Mouse (Mus musculus) embryonic fibroblast, embryonic 13.5 days (primary cell): Measurements from ENCODE around the gene Nop10. TPM values are rescaled to one million over a fixed set of nuclear protein-coding genes. Genes with fewer than 3 reads are reported as not detected.
A peak's percentile ranks its signal among the peaks of the same experiment; 100 is the strongest.

Experiments
- H3K27ac ChIP-seq: 2 replicates; pipeline ENCODE4 v1.5.1; 2012; ENCODE audit warnings: low read length, control low read depth, inconsistent platforms; ENCODE audit not compliant: insufficient read depth
- H3K4me1 ChIP-seq: 2 replicates; pipeline ENCODE4 v1.6.1; 2011; ENCODE audit warnings: low read length; ENCODE audit not compliant: control insufficient read depth, insufficient read depth
- H3K4me3 ChIP-seq: 2 replicates; pipeline ENCODE4 v1.5.1; 2011; ENCODE audit warnings: mild to moderate bottlenecking, control low read depth, low read length; ENCODE audit not compliant: insufficient read depth
- CTCF ChIP-seq: IDR thresholded peaks from 2 replicates; pipeline ENCODE4 v1.5.1; 2011; ENCODE audit warnings: mild to moderate bottlenecking, control low read depth, low read length, moderate library complexity, borderline replicate concordance; ENCODE audit not compliant: insufficient read depth
- POLR2A ChIP-seq: IDR thresholded peaks from 2 replicates; pipeline ENCODE4 v1.6.1; 2011; ENCODE audit warnings: low read depth, mild to moderate bottlenecking, control low read depth, low read length, moderate library complexity
- polyA plus RNA-seq: library from polyadenylated mRNA; stranded (reverse); fragments of >200 nt; gene quantifications from 2 replicates; pipeline ENCODE4 v1.2.4, GENCODE M21; 2011; ENCODE audit warnings: low read depth; ENCODE audit not compliant: missing spikeins, insufficient read length

Nop10 gene
- polyA plus RNA-seq, 1 experiment = 70.7 TPM

GRCm38 (mm10) chr2:112264364-112264763, 2.6 kb downstream of the Nop10 start:
- H3K4me1 ChIP-seq = 0 out of 2 replicates have a peak, but pooled peaks cover 3% of the 10 kb centered on the region
- no peak overlapping the region for H3K4me3 ChIP-seq
- no peak overlapping the region for H3K27ac ChIP-seq
- no peak for TF ChIP-seq CTCF
- TF ChIP-seq POLR2A = no peak

- no peak for TF ChIP-seq CTCF
- peak; percentile 49 for TF ChIP-seq POLR2A
- Histone ChIP-seq H3K4me3 (peak within 1 kb of the TSS; percentile 72), H3K4me1 (peaks cover 3% of the 10 kb centered on the region; the same call in 1 of the 2 replicates), H3K27ac (no peak within 1 kb of the TSS)
Measured at GRCm38 (mm10) chr2:112265448-112266241, 3.9 kb downstream of the Nop10 start, which contains the start of gene Slc12a6. Gene Slc12a6 (plus strand): TSS chr2:112265825.

GRCm38 (mm10) chr2:112266242-112266592, 4.5 kb downstream of the Nop10 start, which contains the start of gene Gm21985:
Gene Gm21985 (plus strand): TSS chr2:112266314.
- H3K4me3 ChIP-seq = peak within 1 kb of the TSS; percentile 72

DNA sequence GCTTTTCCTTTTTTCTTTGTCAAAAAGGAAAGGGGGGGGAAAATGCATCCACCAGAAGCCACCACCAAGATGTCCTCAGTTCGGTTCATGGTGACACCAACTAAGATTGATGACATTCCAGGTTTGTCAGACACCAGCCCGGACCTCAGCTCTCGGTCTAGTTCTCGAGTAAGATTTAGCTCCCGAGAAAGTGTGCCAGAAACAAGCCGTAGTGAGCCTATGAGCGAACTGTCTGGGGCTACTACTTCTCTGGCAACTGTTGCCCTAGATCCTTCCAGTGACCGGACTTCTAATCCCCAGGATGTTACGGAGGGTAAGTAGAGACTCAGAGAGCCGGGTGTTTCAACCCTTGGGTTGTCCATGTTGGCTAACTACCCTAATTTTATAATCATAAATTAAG, 5.1 kb downstream of the Nop10 start:
- Histone ChIP-seq H3K4me3 (peak overlapping the region; percentile 31), H3K27ac (no peak overlapping the region), H3K4me1 (peaks cover 3% of the 10 kb centered on the region; the same call in 1 of the 2 replicates)
- TF ChIP-seq CTCF = no peak
- no peak for TF ChIP-seq POLR2A

More at GRCm38 (mm10) chr2:112266242-112266592, 4.5 kb downstream of the Nop10 start, which contains the start of gene Gm21985:
- TF ChIP-seq CTCF (no peak), POLR2A (no peak)
- Histone ChIP-seq H3K27ac (no peak within 1 kb of the TSS), H3K4me1 (peaks cover 3% of the 10 kb centered on the region; the same call in 1 of the 2 replicates)

- no peak overlapping the region for H3K4me3 ChIP-seq
- peaks cover 3% of the 10 kb centered on the region; the same call in 1 of the 2 replicates for H3K4me1 ChIP-seq
Measured at GRCm38 (mm10) chr2:112267547-112268269, 6.0 kb downstream of the Nop10 start.

DNA sequence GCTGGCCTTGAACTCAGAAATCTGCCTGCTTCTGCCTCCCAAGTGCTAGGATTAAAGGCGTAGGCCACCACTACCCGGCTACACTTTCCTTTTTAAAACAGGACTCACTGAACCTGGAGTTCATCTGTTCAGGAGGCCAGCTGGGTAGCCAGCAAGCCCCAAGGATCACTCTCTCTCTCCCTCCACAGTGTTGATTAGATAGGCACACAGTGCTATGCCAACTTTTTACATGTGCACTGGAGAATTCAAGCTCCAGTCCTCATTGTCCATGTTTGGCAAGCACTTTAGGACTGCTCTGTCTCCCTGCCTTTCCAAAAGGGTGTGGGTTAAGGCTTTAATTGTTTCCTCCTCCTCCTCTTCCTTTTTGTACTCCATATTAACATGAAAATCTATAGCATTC, 8.3 kb downstream of the Nop10 start:
- Histone ChIP-seq H3K27ac (no peak overlapping the region), H3K4me3 (no peak overlapping the region), H3K4me1 (no peaks in the 10 kb centered on the region; the same call in 1 of the 2 replicates)
- TF ChIP-seq CTCF = no peak
- no peak for TF ChIP-seq POLR2A

More at GRCm38 (mm10) chr2:112267547-112268269, 6.0 kb downstream of the Nop10 start:
- TF ChIP-seq POLR2A (no peak), CTCF (no peak)
- no peak overlapping the region for H3K27ac ChIP-seq

- no peak for TF ChIP-seq POLR2A
- no peak for TF ChIP-seq CTCF
- H3K27ac ChIP-seq = no peak overlapping the region
- no peaks in the 10 kb centered on the region; the same call in 1 of the 2 replicates for H3K4me1 ChIP-seq
- no peak overlapping the region for H3K4me3 ChIP-seq
Measured at GRCm38 (mm10) chr2:112272909-112273308, 11.2 kb downstream of the Nop10 start.

- no peak overlapping the region for H3K27ac ChIP-seq
- TF ChIP-seq CTCF (no peak), POLR2A (no peak)
- H3K4me3 ChIP-seq = no peak overlapping the region
- no peaks in the 10 kb centered on the region; the same call in 1 of the 2 replicates for H3K4me1 ChIP-seq
Measured at GRCm38 (mm10) chr2:112273474-112273873, 11.7 kb downstream of the Nop10 start.

GRCm38 (mm10) chr2:112276870-112277269, 15.1 kb downstream of the Nop10 start:
- Histone ChIP-seq H3K4me1 (no peaks in the 10 kb centered on the region), H3K4me3 (no peak overlapping the region), H3K27ac (no peak overlapping the region)
- TF ChIP-seq POLR2A (no peak), CTCF (no peak)
